Mouse (Mus musculus) CH12.LX (cell line): ENCODE measurements around the gene Fam187a.

Experiments used
- CTCF ChIP-seq, 2 experiments: IDR thresholded peaks in 1 of 2; conservative IDR thresholded peaks in 1 of 2; 2 replicates each; pipeline ENCODE4 v1.5.1; 2011 to 2012; ENCODE audit warnings: low read depth in 2 of 2, low read length in 2 of 2, improper control_type of control experiment in 1 of 2, inconsistent platforms in 1 of 2, mild to moderate bottlenecking in 1 of 2, moderate library complexity in 1 of 2
- JUND ChIP-seq: conservative IDR thresholded peaks from 2 replicates; pipeline ENCODE4 v1.6.1; 2011; ENCODE audit warnings: low read depth, low read length, improper control_type of control experiment
- MEF2A ChIP-seq: IDR thresholded peaks from 2 replicates; pipeline ENCODE4 v1.6.1; 2014; ENCODE audit warnings: low read depth, mild to moderate bottlenecking, inconsistent platforms, low read length, improper control_type of control experiment, borderline replicate concordance
- POLR2AphosphoS2 ChIP-seq: IDR thresholded peaks from 2 replicates; pipeline ENCODE4 v1.6.1; 2011; ENCODE audit warnings: low read depth, low read length, improper control_type of control experiment

DNA sequence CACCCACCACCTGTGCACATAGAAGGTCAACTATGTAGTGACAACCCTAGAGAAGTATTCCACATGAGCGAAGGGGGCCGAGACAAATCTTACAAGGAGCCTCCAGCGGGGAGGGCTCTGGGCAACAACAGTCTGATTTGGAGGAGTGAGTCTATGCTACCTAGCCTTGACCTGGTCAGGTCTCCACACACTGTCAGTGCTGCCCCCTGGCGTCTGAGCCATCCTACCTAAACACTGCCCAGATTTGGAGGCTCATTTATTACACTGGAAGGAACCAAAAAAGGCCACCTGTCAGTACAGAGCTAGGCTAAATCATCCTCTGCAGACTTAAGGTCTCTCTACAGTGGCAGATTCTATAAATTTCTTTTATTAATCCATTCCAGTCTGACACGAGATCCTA, 33.1 kb upstream of the Fam187a start:
- TF ChIP-seq POLR2AphosphoS2 (no peak), CTCF (conservative IDR thresholded peaks at IDR 0.05 in 1 of 2, IDR thresholded peaks at IDR 0.05 in 1 of 2; ENCODE audit: low read depth in 2 of 2, low read length in 2 of 2) (peak; percentile 61 to 73; a peak in 3 of 4 replicates), MEF2A (no peak), JUND (no peak)
